Mouse (Mus musculus) hindlimb bud, embryonic 11.5 days (tissue): ENCODE measurements at regions not wholly inside any gene's neighbourhood (a gene's known extent, or its start where the extent isn't known, plus 50 kb on each side); places are given as distances from the start of the nearest gene placed in this dataset.
"Not testable (repeated sequence)": the region's sequence is repeated elsewhere in the genome, so short reads cannot be mapped to it uniquely, and the experiment has no call there.

Experiments used
- DNase-seq: peaks from one replicate; pipeline ENCODE4 v3.0.0-alpha.2; 2012; ENCODE audit warnings: low read depth, low spot score; ENCODE audit errors: extremely low spot score

GRCm38 (mm10) chr8:37227091-37227490, 233.7 kb downstream of the AI429214 start:
- no peak for DNase-seq

- DNase-seq: no peak
These were observed 243.9 kb downstream of the AI429214 start for GRCm38 (mm10) chr8:37237306-37237705.

- DNase-seq: no peak
These were observed 245.9 kb downstream of the AI429214 start for GRCm38 (mm10) chr8:37239354-37239753.

GRCm38 (mm10) chr8:37251234-37251633, 257.8 kb downstream of the AI429214 start:
- not testable (repeated sequence) for DNase-seq

GRCm38 (mm10) chr8:37291069-37291850, 297.9 kb downstream of the AI429214 start:
- no peak for DNase-seq
